Mouse (Mus musculus) CH12.LX (cell line): ENCODE results near the gene Rasal1. TPM values are rescaled to one million over a fixed set of nuclear protein-coding genes. Genes with fewer than 3 reads are reported as not detected.
A peak's percentile ranks its signal among the peaks of the same experiment; 100 is the strongest.

Source experiments
- DNase-seq: peaks from one replicate; pipeline ENCODE4 v3.0.0-alpha.2; 2013; ENCODE audit errors: extremely low read depth
- H3K27ac ChIP-seq: 2 replicates; pipeline ENCODE4 v1.5.1; 2012; ENCODE audit warnings: low read depth, mild to moderate bottlenecking, control low read depth, moderate library complexity; ENCODE audit not compliant: insufficient read depth
- H3K27me3 ChIP-seq: replicated peaks from 2 replicates; pipeline ENCODE3; 2012; ENCODE audit warnings: inconsistent platforms
- H3K36me3 ChIP-seq, 2 experiments: replicated peaks in 1 of 2; 2 replicates each; pipeline versions ENCODE3 to v1.6.1; 2012; ENCODE audit warnings: inconsistent platforms in 1 of 2, low read length in 1 of 2, mild to moderate bottlenecking in 1 of 2, mixed read lengths in 1 of 2, moderate library complexity in 1 of 2; ENCODE audit not compliant: control insufficient read depth in 1 of 2, insufficient read depth in 1 of 2
- H3K4me1 ChIP-seq, 2 experiments: 2 replicates each; pipeline ENCODE4 v1.6.1; 2012; ENCODE audit warnings: inconsistent platforms in 1 of 2, moderate library complexity in 1 of 2; ENCODE audit not compliant: insufficient read depth in 2 of 2, control insufficient read depth in 1 of 2
- H3K4me2 ChIP-seq: 2 replicates; pipeline ENCODE4 v1.6.1; 2012; ENCODE audit warnings: low read depth, mild to moderate bottlenecking, control low read depth; ENCODE audit not compliant: poor library complexity, insufficient read depth, severe bottlenecking
- H3K4me3 ChIP-seq, 3 experiments: fragments of 150-350 bp in 1 of 3; sonication (generic) in 1 of 3; replicated peaks in 1 of 3; 2 replicates each; pipeline versions ENCODE3 to v1.5.1; 2011 to 2012; ENCODE audit warnings: low read depth in 2 of 3, low read length in 2 of 3, mild to moderate bottlenecking in 2 of 3, moderate library complexity in 2 of 3, control low read depth in 1 of 3, improper control_type of control experiment in 1 of 3, inconsistent platforms in 1 of 3, mixed read lengths in 1 of 3; ENCODE audit not compliant: poor library complexity in 1 of 3
- H3K79me2 ChIP-seq: replicated peaks from 2 replicates; pipeline ENCODE4 v1.6.1; 2012; ENCODE audit warnings: mild to moderate bottlenecking, moderate library complexity; ENCODE audit not compliant: control insufficient read depth, poor library complexity, insufficient read depth, severe bottlenecking; ENCODE audit errors: extremely low read depth
- H3K9ac ChIP-seq: 2 replicates; pipeline ENCODE4 v1.6.1; 2012; ENCODE audit warnings: low read depth, mild to moderate bottlenecking, control low read depth, moderate library complexity; ENCODE audit not compliant: insufficient read depth
- H3K9me3 ChIP-seq: replicated peaks from 2 replicates; pipeline ENCODE3; 2012; ENCODE audit warnings: low read length, inconsistent platforms, mixed read lengths
- BHLHE40 ChIP-seq: IDR thresholded peaks from 2 replicates; pipeline ENCODE4 v1.6.1; 2011; ENCODE audit warnings: mild to moderate bottlenecking, low read depth, low read length, improper control_type of control experiment
- CHD1 ChIP-seq: IDR thresholded peaks from 2 replicates; pipeline ENCODE4 v1.6.1; 2012; ENCODE audit warnings: low read depth, low read length, improper control_type of control experiment, inconsistent platforms
- CHD2 ChIP-seq: IDR thresholded peaks from 2 replicates; pipeline ENCODE4 v1.6.1; 2011; ENCODE audit warnings: low read length, improper control_type of control experiment
- CTCF ChIP-seq, 2 experiments: IDR thresholded peaks in 1 of 2; conservative IDR thresholded peaks in 1 of 2; 2 replicates each; pipeline ENCODE4 v1.5.1; 2011 to 2012; ENCODE audit warnings: low read depth in 2 of 2, low read length in 2 of 2, improper control_type of control experiment in 1 of 2, inconsistent platforms in 1 of 2, mild to moderate bottlenecking in 1 of 2, moderate library complexity in 1 of 2
- E2F4 ChIP-seq: IDR thresholded peaks from 2 replicates; pipeline ENCODE4 v1.6.1; 2011; ENCODE audit warnings: low read depth, low read length, improper control_type of control experiment; ENCODE audit not compliant: insufficient replicate concordance
- ELF1 ChIP-seq: IDR thresholded peaks from 2 replicates; pipeline ENCODE4 v1.6.1; 2014; ENCODE audit warnings: low read depth, mild to moderate bottlenecking, inconsistent platforms, low read length, improper control_type of control experiment
- EP300 ChIP-seq: IDR thresholded peaks from 2 replicates; pipeline ENCODE4 v1.6.1; 2011; ENCODE audit warnings: low read length, improper control_type of control experiment
- ETS1 ChIP-seq: conservative IDR thresholded peaks from 2 replicates; pipeline ENCODE4 v1.6.1; 2012; ENCODE audit warnings: low read depth, mild to moderate bottlenecking, inconsistent platforms, low read length, improper control_type of control experiment, moderate library complexity
- GABPA ChIP-seq: IDR thresholded peaks from 2 replicates; pipeline ENCODE4 v1.6.1; 2012; ENCODE audit warnings: low read depth, low read length, improper control_type of control experiment, inconsistent platforms; ENCODE audit not compliant: insufficient replicate concordance
- HCFC1 ChIP-seq: IDR thresholded peaks from 2 replicates; pipeline ENCODE4 v1.6.1; 2012; ENCODE audit warnings: low read depth, mild to moderate bottlenecking, inconsistent platforms, low read length, improper control_type of control experiment
- IRF4 ChIP-seq: IDR thresholded peaks from 2 replicates; pipeline ENCODE4 v1.6.1; 2014; ENCODE audit warnings: low read depth, mild to moderate bottlenecking, inconsistent platforms, low read length, improper control_type of control experiment
- JUN ChIP-seq: IDR thresholded peaks from 2 replicates; pipeline ENCODE4 v1.6.1; 2011; ENCODE audit warnings: low read depth, mild to moderate bottlenecking, low read length, improper control_type of control experiment, moderate library complexity; ENCODE audit not compliant: insufficient read depth
- JUND ChIP-seq: conservative IDR thresholded peaks from 2 replicates; pipeline ENCODE4 v1.6.1; 2011; ENCODE audit warnings: low read depth, low read length, improper control_type of control experiment
- KAT2A ChIP-seq: IDR thresholded peaks from 2 replicates; pipeline ENCODE4 v1.6.1; 2012; ENCODE audit warnings: low read length, improper control_type of control experiment, inconsistent platforms; ENCODE audit not compliant: insufficient replicate concordance
- MAFK ChIP-seq: IDR thresholded peaks from 2 replicates; pipeline ENCODE4 v1.6.1; 2011; ENCODE audit warnings: low read length, improper control_type of control experiment; ENCODE audit not compliant: insufficient replicate concordance
- MAX ChIP-seq: IDR thresholded peaks from 2 replicates; pipeline ENCODE4 v1.6.1; 2011; ENCODE audit warnings: low read length, improper control_type of control experiment
- MAZ ChIP-seq: IDR thresholded peaks from 2 replicates; pipeline ENCODE4 v1.6.1; 2012; ENCODE audit warnings: low read depth, mild to moderate bottlenecking, inconsistent platforms, low read length, improper control_type of control experiment, moderate library complexity
- MEF2A ChIP-seq: IDR thresholded peaks from 2 replicates; pipeline ENCODE4 v1.6.1; 2014; ENCODE audit warnings: low read depth, mild to moderate bottlenecking, inconsistent platforms, low read length, improper control_type of control experiment, borderline replicate concordance
- MXI1 ChIP-seq: IDR thresholded peaks from 2 replicates; pipeline ENCODE4 v1.6.1; 2011; ENCODE audit warnings: mild to moderate bottlenecking, low read depth, low read length, improper control_type of control experiment
- MYC ChIP-seq: IDR thresholded peaks from 2 replicates; pipeline ENCODE4 v1.6.1; 2011; ENCODE audit warnings: low read depth, mild to moderate bottlenecking, improper control_type of control experiment, low read length
- NELFE ChIP-seq: IDR thresholded peaks from 2 replicates; pipeline ENCODE4 v1.6.1; 2011; ENCODE audit warnings: low read depth, low read length, improper control_type of control experiment
- NRF1 ChIP-seq: IDR thresholded peaks from 2 replicates; pipeline ENCODE4 v1.6.1; 2014; ENCODE audit warnings: low read depth, mild to moderate bottlenecking, inconsistent platforms, low read length, improper control_type of control experiment, moderate library complexity
- PAX5 ChIP-seq: IDR thresholded peaks from 2 replicates; pipeline ENCODE4 v1.6.1; 2012; ENCODE audit warnings: low read length, inconsistent platforms, mixed read lengths
- POLR2A ChIP-seq: IDR thresholded peaks from 2 replicates; pipeline ENCODE4 v1.6.1; 2011; ENCODE audit warnings: low read depth, mild to moderate bottlenecking, improper control_type of control experiment, low read length
- POLR2AphosphoS2 ChIP-seq: IDR thresholded peaks from 2 replicates; pipeline ENCODE4 v1.6.1; 2011; ENCODE audit warnings: low read depth, low read length, improper control_type of control experiment
- RAD21 ChIP-seq: IDR thresholded peaks from 2 replicates; pipeline ENCODE4 v1.6.1; 2011; ENCODE audit warnings: low read depth, mild to moderate bottlenecking, low read length, improper control_type of control experiment, moderate library complexity
- RCOR1 ChIP-seq: conservative IDR thresholded peaks from 2 replicates; pipeline ENCODE4 v1.6.1; 2012; ENCODE audit warnings: low read depth, mild to moderate bottlenecking, inconsistent platforms, low read length, improper control_type of control experiment
- SIN3A ChIP-seq: IDR thresholded peaks from 2 replicates; pipeline ENCODE4 v1.6.1; 2012; ENCODE audit warnings: low read length, improper control_type of control experiment, inconsistent platforms
- SMC3 ChIP-seq: IDR thresholded peaks from 2 replicates; pipeline ENCODE4 v1.6.1; 2011; ENCODE audit warnings: low read depth, low read length, improper control_type of control experiment
- TBP ChIP-seq: conservative IDR thresholded peaks from 2 replicates; pipeline ENCODE4 v1.6.1; 2011; ENCODE audit warnings: low read depth, low read length, improper control_type of control experiment
- TCF12 ChIP-seq: IDR thresholded peaks from 2 replicates; pipeline ENCODE4 v1.6.1; 2014; ENCODE audit warnings: low read depth, mild to moderate bottlenecking, inconsistent platforms, low read length, improper control_type of control experiment
- UBTF ChIP-seq: IDR thresholded peaks from 2 replicates; pipeline ENCODE4 v1.6.1; 2012; ENCODE audit warnings: low read depth, mild to moderate bottlenecking, inconsistent platforms, low read length, improper control_type of control experiment, moderate library complexity
- USF1 ChIP-seq: IDR thresholded peaks from 2 replicates; pipeline ENCODE4 v1.6.1; 2014; ENCODE audit warnings: low read depth, mild to moderate bottlenecking, inconsistent platforms, low read length, improper control_type of control experiment
- USF2 ChIP-seq: conservative IDR thresholded peaks from 2 replicates; pipeline ENCODE4 v1.6.1; 2011; ENCODE audit warnings: low read depth, low read length, improper control_type of control experiment
- ZC3H11A ChIP-seq: IDR thresholded peaks from 2 replicates; pipeline ENCODE4 v1.6.1; 2012; ENCODE audit warnings: low read depth, mild to moderate bottlenecking, inconsistent platforms, low read length, improper control_type of control experiment
- ZKSCAN1 ChIP-seq: IDR thresholded peaks from 2 replicates; pipeline ENCODE4 v1.6.1; 2012; ENCODE audit warnings: low read depth, inconsistent platforms, low read length, improper control_type of control experiment, borderline replicate concordance
- ZMIZ1 ChIP-seq: IDR thresholded peaks from 2 replicates; pipeline ENCODE4 v1.6.1; 2012; ENCODE audit warnings: low read depth, mild to moderate bottlenecking, inconsistent platforms, low read length, improper control_type of control experiment
- ZNF384 ChIP-seq: IDR thresholded peaks from 2 replicates; pipeline ENCODE4 v1.6.1; 2012; ENCODE audit warnings: low read depth, low read length, improper control_type of control experiment, inconsistent platforms
- dilution Hi-C: fragments of 300-500 bp; cut with MboI; formaldehyde crosslinking; loops from 2 replicates; pipeline ENCODE4 v1.14.3; 2020; ENCODE audit warnings: low sequenced_read_pairs; ENCODE audit not compliant: extremely low pct_unique_long_range_greater_than_20kb, extremely low pct_ligation_motif_present
- in situ Hi-C: fragments of 300-500 bp; cut with MboI; formaldehyde crosslinking; loops from 3 replicates; pipeline ENCODE4 v1.14.3; 2019; ENCODE audit warnings: low sequenced_read_pairs, low pct_ligation_motif_present, low pct_unique_long_range_greater_than_20kb, mixed read lengths
- polyA plus RNA-seq: library from polyadenylated mRNA; unstranded; fragments of >175 nt; gene quantifications from 2 replicates; pipeline ENCODE4 v1.2.1, GENCODE M21; 2012; ENCODE audit warnings: low read depth; ENCODE audit not compliant: insufficient read length
- total RNA-seq, 2 experiments: library from RNA; depleted of rRNA; stranded (reverse); fragments of 300-350 nt in 1 of 2; fragments of >200 nt in 1 of 2; gene quantifications; 2 replicates each; pipeline ENCODE4 v1.2.3; 2012 to 2014

The Rasal1 gene
- total and polyA plus RNA-seq, 3 experiments: 11.7 to 21.4 (median 15.6) TPM

- Histone ChIP-seq H3K36me3 (peaks cover 72 to 92% of the 10 kb centered on the region in 2 experiments), H3K9ac (peak overlapping the region; percentile 26; the same call in 1 of the 2 replicates), H3K79me2 (peaks cover 7% of the 10 kb centered on the region), H3K4me1 (peaks cover 32 to 76% of the 10 kb centered on the region in 2 experiments), H3K27ac (peak overlapping the region; percentile 98), H3K9me3 (peaks cover 9% of the 10 kb centered on the region), H3K4me2 (peak overlapping the region; percentile 48), H3K4me3 (peak overlapping the region in 2 of 3 experiments; percentile 21 to 35), H3K27me3 (no peaks in the 10 kb centered on the region)
- in situ Hi-C loops: loop anchor here (5.0 to 25.0 kb wide), 3 partner anchors 36 to 484 kb away; no protein-coding TSS in a partner anchor
- TF ChIP-seq CHD1 (no peak), RCOR1 (no peak), ETS1 (peak; percentile 82), MXI1 (no peak; the same call in 1 of the 2 replicates), MAX (no peak), ZNF384 (no peak), RAD21 (no peak), ZMIZ1 (no peak; the same call in 1 of the 2 replicates), SMC3 (no peak), EP300 (peak; percentile 83), UBTF (no peak), JUND (no peak), USF1 (no peak), NELFE (no peak), KAT2A (no peak), MAFK (no peak), MEF2A (peak; percentile 96), ZKSCAN1 (no peak), PAX5 (no peak), POLR2A (peak; percentile 16; the same call in 1 of the 2 replicates), USF2 (no peak), SIN3A (peak; percentile 37; the same call in 1 of the 2 replicates), JUN (no peak), ZC3H11A (no peak), E2F4 (no peak), MAZ (0 out of 2 replicates have a peak, but pooled peaks have one; percentile 6), ELF1 (no peak), CTCF (conservative IDR thresholded peaks at IDR 0.05 in 1 of 2, IDR thresholded peaks at IDR 0.05 in 1 of 2; ENCODE audit: low read depth in 2 of 2, low read length in 2 of 2) (no peak), POLR2AphosphoS2 (no peak), HCFC1 (no peak), MYC (no peak), GABPA (no peak), CHD2 (peak; percentile 69), BHLHE40 (peak; percentile 91), TBP (no peak), NRF1 (no peak), IRF4 (no peak), TCF12 (peak; percentile 96)
- peak; percentile 91 for DNase-seq
- dilution Hi-C loops: no loop called here
Measured at GRCm38 (mm10) chr5:120621078-120621765, 27.4 kb upstream of the Rasal1 start.
